Mouse (Mus musculus) adrenal gland, postnatal 25 days (tissue): Measurements from ENCODE around the gene Ror1. TPM values are rescaled to one million over a fixed set of nuclear protein-coding genes. Genes with fewer than 3 reads are reported as not detected.

Source experiments
- DNase-seq: peaks from one replicate; pipeline ENCODE4 v3.0.0; 2021; ENCODE audit warnings: mixed read lengths
- total RNA-seq: library from RNA; stranded (reverse); gene quantifications from 2 replicates; pipeline ENCODE4 v1.2.3, GENCODE M21; 2021

Gene Ror1
- total RNA-seq, 1 experiment from 2014 or later, result 10.3 TPM

GRCm38 (mm10) chr4:100116366-100116765 lies 20.8 kb downstream of the Ror1 start:
- no peak for DNase-seq

GRCm38 (mm10) chr4:100118676-100119075 lies 23.1 kb downstream of the Ror1 start:
- DNase-seq, result no peak

- no peak for DNase-seq
Measured at GRCm38 (mm10) chr4:100119431-100119830, 23.8 kb downstream of the Ror1 start.

- DNase-seq, result no peak
Measured at GRCm38 (mm10) chr4:100120547-100120946, 25.0 kb downstream of the Ror1 start.

GRCm38 (mm10) chr4:100122436-100122835 lies 26.8 kb downstream of the Ror1 start:
- no peak for DNase-seq

- no peak for DNase-seq
Measured at GRCm38 (mm10) chr4:100123519-100123918, 27.9 kb downstream of the Ror1 start.

- DNase-seq, result peak; percentile 30
Measured at GRCm38 (mm10) chr4:100124056-100124455, 28.5 kb downstream of the Ror1 start.

- DNase-seq, result no peak
Measured at GRCm38 (mm10) chr4:100124935-100125334, 29.3 kb downstream of the Ror1 start.

- DNase-seq, result no peak
Measured at GRCm38 (mm10) chr4:100126531-100127310, 31.1 kb downstream of the Ror1 start.

GRCm38 (mm10) chr4:100128026-100128922 lies 32.7 kb downstream of the Ror1 start:
- no peak for DNase-seq

GRCm38 (mm10) chr4:100129201-100129600 lies 33.6 kb downstream of the Ror1 start:
- DNase-seq, result no peak

- peak; percentile 45 for DNase-seq
Measured at GRCm38 (mm10) chr4:100130771-100131475, 35.3 kb downstream of the Ror1 start.

GRCm38 (mm10) chr4:100131488-100131887 lies 35.9 kb downstream of the Ror1 start:
- DNase-seq, result no peak

GRCm38 (mm10) chr4:100132261-100132660 lies 36.7 kb downstream of the Ror1 start:
- no peak for DNase-seq

- no peak for DNase-seq
Measured at GRCm38 (mm10) chr4:100136046-100136445, 40.5 kb downstream of the Ror1 start.

- DNase-seq, result no peak
Measured at GRCm38 (mm10) chr4:100137102-100137835, 41.7 kb downstream of the Ror1 start.

GRCm38 (mm10) chr4:100141626-100142025 lies 46.0 kb downstream of the Ror1 start:
- DNase-seq, result no peak

GRCm38 (mm10) chr4:100144744-100145143 lies 49.2 kb downstream of the Ror1 start:
- DNase-seq, result no peak

GRCm38 (mm10) chr4:100150797-100151196 lies 55.2 kb downstream of the Ror1 start:
- DNase-seq, result no peak

- DNase-seq, result no peak
Measured at GRCm38 (mm10) chr4:100154560-100155130, 59.1 kb downstream of the Ror1 start.

- DNase-seq, result no peak
Measured at GRCm38 (mm10) chr4:100155731-100156130, 60.1 kb downstream of the Ror1 start.

- DNase-seq, result no peak
Measured at GRCm38 (mm10) chr4:100158401-100158800, 62.8 kb downstream of the Ror1 start.
